Mouse (Mus musculus): ENCODE measurements around the gene Olfr705. TPM values are rescaled to one million over a fixed set of nuclear protein-coding genes. Genes with fewer than 3 reads are reported as not detected.
"Not testable (repeated sequence)": the region's sequence is repeated elsewhere in the genome, so short reads cannot be mapped to it uniquely, and the experiment has no call there.

Olfr705 gene
- total RNA-seq (2022): not detected

DNA sequence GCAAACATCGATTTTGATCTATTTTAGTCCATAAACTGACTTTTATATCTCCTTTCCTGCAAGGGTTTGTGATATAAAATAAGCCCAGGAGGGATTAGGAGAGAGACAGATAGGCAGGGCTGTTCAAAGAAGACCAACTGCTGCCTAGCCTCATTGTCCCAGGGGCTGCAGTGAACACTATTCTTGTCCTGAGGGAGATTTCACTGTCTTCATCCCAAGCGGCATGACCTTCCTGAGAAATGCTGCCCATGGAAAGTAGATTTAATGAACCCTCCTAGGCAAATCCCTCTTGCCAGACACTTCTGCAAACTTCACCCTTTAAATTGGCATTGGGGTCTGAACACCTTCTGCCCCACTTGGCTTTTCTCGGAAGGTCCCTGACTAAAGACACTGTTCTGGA lies at the start of gene Olfr705:
Olfr705 (minus strand) TSS at position 101 of the 400 bp plus-strand sequence.
- DNase-seq (ENCODE audit: low spot score in 2 of 2): no peak

DNA sequence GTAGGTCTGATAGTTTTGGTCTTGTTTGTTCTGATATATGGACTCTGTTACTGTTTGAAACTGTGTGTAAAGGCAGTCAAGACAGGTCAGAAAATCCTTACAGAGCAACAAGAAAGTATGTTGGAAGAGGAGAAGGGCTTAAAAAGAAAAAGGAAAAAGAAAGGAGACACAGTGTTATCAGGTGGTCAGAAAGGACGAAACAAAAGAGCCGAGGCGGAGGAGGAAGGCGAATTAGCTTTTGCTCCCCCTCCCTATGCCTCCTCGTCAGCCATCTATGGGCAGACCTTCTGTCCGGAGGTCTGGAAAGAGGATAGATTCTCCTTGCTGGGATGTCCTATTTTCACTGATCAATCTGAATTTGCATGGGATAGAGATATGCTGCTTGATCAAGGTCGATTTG lies 44.3 kb upstream of the Olfr705 start:
- DNase-seq (ENCODE audit: low spot score in 2 of 2): not testable (repeated sequence)

DNA sequence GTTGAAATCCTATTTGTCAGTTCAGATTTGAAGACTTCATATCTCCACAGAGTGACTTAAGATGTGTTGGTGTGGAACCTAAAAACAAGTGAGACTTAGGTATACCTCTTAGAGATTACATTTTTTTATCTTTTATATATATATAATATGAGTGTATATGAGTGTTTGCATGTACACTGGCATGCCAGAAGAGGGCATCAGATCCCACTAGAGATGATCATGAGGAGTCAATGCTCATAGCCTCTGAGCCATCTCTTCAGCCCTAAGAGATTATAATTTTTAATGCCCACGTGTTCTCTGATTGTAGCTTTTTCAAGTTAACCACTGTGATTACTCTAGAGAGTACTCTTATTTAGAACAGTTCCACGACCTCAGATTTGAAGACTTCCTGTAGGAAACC lies 31.0 kb upstream of the Olfr705 start, which contains the start of gene Olfr1532-ps1:
Olfr1532-ps1 (plus strand) TSS at position 326 of the 400 bp plus-strand sequence.
- no peak for DNase-seq (ENCODE audit: low spot score in 2 of 2)

DNA sequence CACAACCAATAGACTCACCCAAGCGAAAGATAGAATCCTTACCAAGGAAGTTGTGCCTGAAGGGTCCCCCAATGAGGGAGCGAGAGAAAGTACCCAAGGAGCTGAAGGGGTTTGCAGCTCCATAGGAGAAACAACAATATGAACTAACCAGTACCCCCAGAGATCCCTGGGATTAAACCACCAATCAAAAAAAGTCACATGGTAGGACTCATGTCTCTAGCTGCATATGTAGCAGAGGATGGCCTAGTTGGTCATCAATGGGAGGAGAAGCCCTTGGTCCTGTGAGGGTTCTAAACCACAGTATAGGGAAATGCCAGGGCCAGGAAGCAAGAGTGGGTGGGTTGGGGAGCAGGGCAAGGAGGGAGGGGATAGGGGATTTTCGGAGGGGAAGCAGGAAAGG lies 24.4 kb upstream of the Olfr705 start, which contains the start of gene Olfr707:
Olfr707 (minus strand) TSS at position 101 of the 400 bp plus-strand sequence.
- DNase-seq (ENCODE audit: low spot score in 2 of 2): not testable (repeated sequence)

DNA sequence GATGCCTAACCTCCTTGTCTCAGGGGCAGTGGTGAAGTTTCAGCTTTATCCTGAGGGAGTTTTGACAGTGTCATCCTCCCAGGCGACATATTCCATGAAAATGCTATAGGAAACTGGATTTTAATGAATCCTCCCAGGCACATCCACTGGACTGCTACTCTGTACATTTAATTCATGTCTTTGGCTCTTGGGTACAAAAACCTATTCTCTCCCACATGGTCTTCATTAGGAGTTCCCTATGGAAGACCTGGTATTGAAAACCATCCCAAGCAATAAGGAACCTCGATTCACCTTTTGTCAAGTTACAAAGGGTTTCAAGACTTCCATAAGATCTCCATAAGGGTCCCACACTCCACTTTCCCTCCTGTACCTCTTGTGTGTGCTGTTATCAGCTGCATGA lies 11.4 kb upstream of the Olfr705 start, which contains the start of gene Olfr706:
Olfr706 (minus strand) TSS at position 101 of the 400 bp plus-strand sequence.
- no peak for DNase-seq (ENCODE audit: low spot score in 2 of 2)

DNA sequence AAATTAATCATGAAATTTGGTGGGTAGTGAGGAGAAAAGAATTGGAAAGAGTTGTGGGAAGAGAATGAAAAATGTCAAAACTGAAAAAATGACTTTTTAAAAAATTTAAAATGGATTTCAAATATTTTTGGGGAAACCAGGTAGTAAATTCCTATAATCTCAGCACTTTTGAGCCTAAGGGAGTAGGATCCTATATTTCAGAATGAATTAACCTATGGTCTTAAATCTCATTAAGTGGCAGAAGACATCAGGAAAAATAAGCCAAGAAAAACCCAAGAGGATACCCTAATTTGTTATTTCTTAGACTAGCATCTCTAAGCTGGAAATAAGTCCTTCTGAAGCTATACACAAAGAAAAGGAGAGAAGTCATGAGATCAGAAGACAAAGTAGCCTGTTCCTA lies 13.8 kb downstream of the Olfr705 start, which contains the start of gene Olfr704:
Olfr704 (plus strand) TSS at position 301 of the 400 bp plus-strand sequence.
- DNase-seq (ENCODE audit: low spot score in 2 of 2): no peak

DNA sequence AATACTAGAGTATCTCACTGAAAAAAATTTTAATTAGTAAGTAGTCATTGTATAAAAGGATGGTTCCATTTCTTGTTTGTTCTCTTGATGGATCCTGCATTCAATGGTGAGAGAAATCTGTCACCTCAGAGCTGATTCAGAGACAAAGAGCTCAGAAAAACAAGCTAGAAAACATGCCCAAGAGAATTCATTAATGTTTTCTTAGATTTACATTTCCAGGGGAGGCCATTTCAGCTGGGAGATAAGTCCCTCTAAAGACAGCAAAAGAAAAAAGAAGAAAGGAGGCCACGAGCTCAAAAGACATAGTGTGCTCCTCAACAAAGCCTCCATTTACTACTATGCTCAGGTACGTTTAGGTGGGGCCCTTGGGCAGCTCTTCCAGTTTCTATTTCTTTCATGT lies 33.6 kb downstream of the Olfr705 start, which contains the start of gene Olfr703:
Olfr703 (plus strand) TSS at position 301 of the 400 bp plus-strand sequence.
- no peak for DNase-seq (ENCODE audit: low spot score in 2 of 2)

DNA sequence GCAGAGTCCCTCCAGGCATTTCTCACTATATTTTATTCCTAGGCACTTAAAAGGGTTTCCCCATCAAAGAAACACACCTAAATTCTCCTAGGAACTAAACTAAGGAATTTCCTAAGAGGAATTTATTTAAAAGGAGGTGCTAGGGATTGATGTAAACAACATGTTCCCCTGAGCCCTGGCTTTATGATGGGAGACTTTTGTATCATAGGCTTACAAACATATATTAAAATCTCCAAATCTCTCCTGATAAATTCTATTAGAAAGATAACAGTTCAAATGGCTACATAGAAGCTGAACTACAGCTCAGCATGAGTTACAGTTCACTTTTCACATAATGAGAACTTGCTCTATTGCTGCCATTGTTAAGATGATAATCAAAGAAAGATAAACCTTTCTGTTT lies 42.9 kb downstream of the Olfr705 start, which contains the start of gene Olfr702:
Olfr702 (minus strand) TSS at position 101 of the 400 bp plus-strand sequence.
- DNase-seq (ENCODE audit: low spot score in 2 of 2): no peak

Other genes with a start within 250 kb of the Olfr705 start
- gene Olfr693, start 196.3 kb downstream of the Olfr705 start, total RNA-seq (2022): not detected
- gene Olfr694, start 185.1 kb downstream of the Olfr705 start, total RNA-seq (2022): not detected
- gene Olfr695, start 160.5 kb downstream of the Olfr705 start, total RNA-seq (2022): not detected
- not detected for gene Olfr697, start 134.4 kb downstream of the Olfr705 start, total RNA-seq (2022)
- gene Olfr698, start 121.5 kb downstream of the Olfr705 start, total RNA-seq (2022): not detected
- gene Olfr699, start 83.7 kb downstream of the Olfr705 start, total RNA-seq (2022): not detected
- not detected for gene Olfr700, start 68.1 kb downstream of the Olfr705 start, total RNA-seq (2022)
- gene Olfr701, start 62.8 kb downstream of the Olfr705 start, total RNA-seq (2022): not detected
- not detected for gene Olfr702, start 43.0 kb downstream of the Olfr705 start, total RNA-seq (2022)
- not detected for gene Olfr703, start 33.5 kb downstream of the Olfr705 start, total RNA-seq (2022)
- gene Olfr704, start 13.7 kb downstream of the Olfr705 start, total RNA-seq (2022): not detected
- gene Olfr706, start 11.3 kb upstream of the Olfr705 start, total RNA-seq (2022): not detected
- not detected for gene Olfr707, start 24.4 kb upstream of the Olfr705 start, total RNA-seq (2022)
- not detected for gene Olfr1532-ps1, start 31.1 kb upstream of the Olfr705 start, total RNA-seq (2022)
- gene Olfr709-ps1, start 55.3 kb upstream of the Olfr705 start, total RNA-seq (2022): not detected
- not detected for gene Olfr710, start 71.4 kb upstream of the Olfr705 start, total RNA-seq (2022)
- under 1 TPM in 1 of 4 experiments, not detected in 3; 0.12 TPM for gene Olfr6, start 87.0 kb upstream of the Olfr705 start, total RNA-seq (2022)
- gene Olfr711, start 98.6 kb upstream of the Olfr705 start, total RNA-seq (2022): not detected
- gene Olfr2, start 129.2 kb upstream of the Olfr705 start, total RNA-seq (2022): not detected
- gene Olfr713, start 154.3 kb upstream of the Olfr705 start, total RNA-seq (2022): not detected
- not detected for gene Olfr714, start 194.1 kb upstream of the Olfr705 start, total RNA-seq (2022)
- not detected for gene Olfr17, start 216.3 kb upstream of the Olfr705 start, total RNA-seq (2022)
- gene Olfr715b, start 233.5 kb upstream of the Olfr705 start, total RNA-seq (2022): not detected